Mouse (Mus musculus): Measurements from ENCODE around the gene Olfr1020. TPM values are rescaled to one million over a fixed set of nuclear protein-coding genes. Genes with fewer than 3 reads are reported as not detected.

Gene Olfr1020
- not detected in 2 replicates for polyA plus RNA-seq (2015; fragmentation: Nextera tagmentation; extraction: Ambion mirVana)

- Histone ChIP-seq H3K27ac (ENCODE audit: low read length) (no peak within 1 kb of the TSS), H3K4me3 (replicated peaks; ENCODE audit: low read length) (no peak within 1 kb of the TSS), H3K4me1 (replicated peaks; ENCODE audit: control insufficient read depth, insufficient read depth, low read length) (no peaks in the 10 kb centered on the region), H3K36me3 (ENCODE audit: control insufficient read depth, insufficient read depth) (no peaks in the 10 kb centered on the region), H3K9ac (replicated peaks; ENCODE audit: low read depth, low read length) (no peak within 1 kb of the TSS), H3K4me2 (ENCODE audit: low read length) (no peak within 1 kb of the TSS), H3K27me3 (replicated peaks; ENCODE audit: control insufficient read depth, insufficient read depth, low read length) (no peaks in the 10 kb centered on the region), H3K9me3 (ENCODE audit: control insufficient read depth, low read length) (no peaks in the 10 kb centered on the region)
- 84% methylated on average over 1 of the region's 1 CpGs for WGBS
- no peak for ATAC-seq
Measured at GRCm38 (mm10) chr2:85846730-85847129, at the start of gene Olfr1020. Olfr1020 (plus strand) TSS chr2:85847030.

GRCm38 (mm10) chr2:85802444-85802843 is 44.4 kb upstream of the Olfr1020 start, which contains the start of gene Olfr1016:
Olfr1016 (minus strand) TSS chr2:85802544.
- Histone ChIP-seq H3K4me1 (replicated peaks; ENCODE audit: control insufficient read depth, insufficient read depth, low read length) (no peaks in the 10 kb centered on the region), H3K4me3 (replicated peaks; ENCODE audit: low read length) (no peak within 1 kb of the TSS), H3K27me3 (replicated peaks; ENCODE audit: control insufficient read depth, insufficient read depth, low read length) (no peaks in the 10 kb centered on the region), H3K36me3 (ENCODE audit: control insufficient read depth, insufficient read depth) (no peaks in the 10 kb centered on the region), H3K9me3 (ENCODE audit: control insufficient read depth, low read length) (no peaks in the 10 kb centered on the region), H3K27ac (ENCODE audit: low read length) (no peak within 1 kb of the TSS), H3K9ac (replicated peaks; ENCODE audit: low read depth, low read length) (no peak within 1 kb of the TSS), H3K4me2 (ENCODE audit: low read length) (no peak within 1 kb of the TSS)
- ATAC-seq: no peak
- WGBS: 89% methylated on average over 2 of the region's 2 CpGs

- Histone ChIP-seq H3K4me3 (replicated peaks; ENCODE audit: low read length) (no peak overlapping the region), H3K9ac (replicated peaks; ENCODE audit: low read depth, low read length) (no peak overlapping the region), H3K4me1 (replicated peaks; ENCODE audit: control insufficient read depth, insufficient read depth, low read length) (no peaks in the 10 kb centered on the region), H3K27ac (ENCODE audit: low read length) (no peak overlapping the region), H3K27me3 (replicated peaks; ENCODE audit: control insufficient read depth, insufficient read depth, low read length) (no peaks in the 10 kb centered on the region), H3K4me2 (ENCODE audit: low read length) (no peak overlapping the region), H3K36me3 (ENCODE audit: control insufficient read depth, insufficient read depth) (no peaks in the 10 kb centered on the region), H3K9me3 (ENCODE audit: control insufficient read depth, low read length) (no peaks in the 10 kb centered on the region)
- WGBS: 93% methylated on average over 4 of the region's 4 CpGs
- ATAC-seq: no peak
Measured at GRCm38 (mm10) chr2:85804501-85804900, 42.3 kb upstream of the Olfr1020 start.

- no peaks in the 10 kb centered on the region for H3K36me3 ChIP-seq (ENCODE audit: control insufficient read depth, insufficient read depth)
- H3K4me1 ChIP-seq (replicated peaks; ENCODE audit: control insufficient read depth, insufficient read depth, low read length): no peaks in the 10 kb centered on the region
- no peak within 1 kb of the TSS for H3K4me2 ChIP-seq (ENCODE audit: low read length)
- H3K9me3 ChIP-seq (ENCODE audit: control insufficient read depth, low read length): no peaks in the 10 kb centered on the region
- H3K27ac ChIP-seq (ENCODE audit: low read length): no peak within 1 kb of the TSS
- no peak within 1 kb of the TSS for H3K9ac ChIP-seq (replicated peaks; ENCODE audit: low read depth, low read length)
- H3K27me3 ChIP-seq (replicated peaks; ENCODE audit: control insufficient read depth, insufficient read depth, low read length): no peaks in the 10 kb centered on the region
- ATAC-seq: no peak
- no peak within 1 kb of the TSS for H3K4me3 ChIP-seq (replicated peaks; ENCODE audit: low read length)
Measured at GRCm38 (mm10) chr2:85818179-85818578, 28.7 kb upstream of the Olfr1020 start, which contains the start of gene Olfr1018. Olfr1018 (plus strand) TSS chr2:85818479.

GRCm38 (mm10) chr2:85845383-85845782 is 1.4 kb upstream of the Olfr1020 start, which contains the start of gene Olfr1019:
Olfr1019 (minus strand) TSS chr2:85845483.
- Histone ChIP-seq H3K9me3 (ENCODE audit: control insufficient read depth, low read length) (no peaks in the 10 kb centered on the region), H3K4me2 (ENCODE audit: low read length) (no peak within 1 kb of the TSS), H3K4me1 (replicated peaks; ENCODE audit: control insufficient read depth, insufficient read depth, low read length) (no peaks in the 10 kb centered on the region), H3K9ac (replicated peaks; ENCODE audit: low read depth, low read length) (no peak within 1 kb of the TSS), H3K4me3 (replicated peaks; ENCODE audit: low read length) (no peak within 1 kb of the TSS), H3K27me3 (replicated peaks; ENCODE audit: control insufficient read depth, insufficient read depth, low read length) (no peaks in the 10 kb centered on the region), H3K36me3 (ENCODE audit: control insufficient read depth, insufficient read depth) (no peaks in the 10 kb centered on the region), H3K27ac (ENCODE audit: low read length) (no peak within 1 kb of the TSS)
- no peak for ATAC-seq

GRCm38 (mm10) chr2:85868294-85868693 is 21.5 kb downstream of the Olfr1020 start, which contains the start of gene Olfr1022:
Olfr1022 (plus strand) TSS chr2:85868594.
- Histone ChIP-seq H3K27me3 (replicated peaks; ENCODE audit: control insufficient read depth, insufficient read depth, low read length) (no peaks in the 10 kb centered on the region), H3K4me3 (replicated peaks; ENCODE audit: low read length) (no peak within 1 kb of the TSS), H3K4me1 (replicated peaks; ENCODE audit: control insufficient read depth, insufficient read depth, low read length) (no peaks in the 10 kb centered on the region), H3K27ac (ENCODE audit: low read length) (no peak within 1 kb of the TSS), H3K36me3 (ENCODE audit: control insufficient read depth, insufficient read depth) (no peaks in the 10 kb centered on the region), H3K9ac (replicated peaks; ENCODE audit: low read depth, low read length) (no peak within 1 kb of the TSS), H3K9me3 (ENCODE audit: control insufficient read depth, low read length) (no peaks in the 10 kb centered on the region), H3K4me2 (ENCODE audit: low read length) (no peak within 1 kb of the TSS)
- no peak for ATAC-seq
- 57% methylated on average over 2 of the region's 2 CpGs for WGBS

- H3K4me2 ChIP-seq (ENCODE audit: low read length): no peak within 1 kb of the TSS
- H3K4me1 ChIP-seq (replicated peaks; ENCODE audit: control insufficient read depth, insufficient read depth, low read length): no peaks in the 10 kb centered on the region
- H3K9me3 ChIP-seq (ENCODE audit: control insufficient read depth, low read length): no peaks in the 10 kb centered on the region
- 78% methylated on average over 2 of the region's 2 CpGs for WGBS
- H3K36me3 ChIP-seq (ENCODE audit: control insufficient read depth, insufficient read depth): no peaks in the 10 kb centered on the region
- no peak within 1 kb of the TSS for H3K9ac ChIP-seq (replicated peaks; ENCODE audit: low read depth, low read length)
- ATAC-seq: no peak
- no peak within 1 kb of the TSS for H3K4me3 ChIP-seq (replicated peaks; ENCODE audit: low read length)
- H3K27ac ChIP-seq (ENCODE audit: low read length): no peak within 1 kb of the TSS
- no peaks in the 10 kb centered on the region for H3K27me3 ChIP-seq (replicated peaks; ENCODE audit: control insufficient read depth, insufficient read depth, low read length)
Measured at GRCm38 (mm10) chr2:85885340-85885739, 38.5 kb downstream of the Olfr1020 start, which contains the start of gene Olfr1023. Olfr1023 (plus strand) TSS chr2:85885640.

Other genes with a start within 250 kb of the Olfr1020 start
- gene Olfr1000, start 235.1 kb upstream of the Olfr1020 start, polyA plus RNA-seq (2015; fragmentation: Nextera tagmentation; extraction: Ambion mirVana): not detected in 2 replicates
- not detected in 2 replicates for gene Olfr1002, start 196.3 kb upstream of the Olfr1020 start, polyA plus RNA-seq (2015; fragmentation: Nextera tagmentation; extraction: Ambion mirVana)
- gene Olfr154, start 182.6 kb upstream of the Olfr1020 start, polyA plus RNA-seq (2015; fragmentation: Nextera tagmentation; extraction: Ambion mirVana): not detected in 2 replicates
- gene Olfr1006, start 168.3 kb upstream of the Olfr1020 start, polyA plus RNA-seq (2015; fragmentation: Nextera tagmentation; extraction: Ambion mirVana): not detected in 2 replicates
- gene Olfr1008, start 157.6 kb upstream of the Olfr1020 start, polyA plus RNA-seq (2015; fragmentation: Nextera tagmentation; extraction: Ambion mirVana): not detected in 2 replicates
- gene Olfr1009, start 131.6 kb upstream of the Olfr1020 start, polyA plus RNA-seq (2015; fragmentation: Nextera tagmentation; extraction: Ambion mirVana): not detected in 2 replicates
- not detected in 2 replicates for gene Olfr1012, start 84.3 kb upstream of the Olfr1020 start, polyA plus RNA-seq (2015; fragmentation: Nextera tagmentation; extraction: Ambion mirVana)
- gene Olfr1013, start 79.9 kb upstream of the Olfr1020 start, polyA plus RNA-seq (2015; fragmentation: Nextera tagmentation; extraction: Ambion mirVana): not detected in 2 replicates
- gene Olfr1014, start 74.3 kb upstream of the Olfr1020 start, polyA plus RNA-seq (2015; fragmentation: Nextera tagmentation; extraction: Ambion mirVana): not detected in 2 replicates
- not detected in 2 replicates for gene Olfr1015, start 65.0 kb upstream of the Olfr1020 start, polyA plus RNA-seq (2015; fragmentation: Nextera tagmentation; extraction: Ambion mirVana)
- not detected in 2 replicates for gene Olfr1016, start 44.5 kb upstream of the Olfr1020 start, polyA plus RNA-seq (2015; fragmentation: Nextera tagmentation; extraction: Ambion mirVana)
- not detected in 2 replicates for gene Olfr1018, start 28.6 kb upstream of the Olfr1020 start, polyA plus RNA-seq (2015; fragmentation: Nextera tagmentation; extraction: Ambion mirVana)
- gene Olfr1019, start 1.5 kb upstream of the Olfr1020 start, polyA plus RNA-seq (2015; fragmentation: Nextera tagmentation; extraction: Ambion mirVana): not detected in 2 replicates
- gene Olfr1022, start 21.6 kb downstream of the Olfr1020 start, polyA plus RNA-seq (2015; fragmentation: Nextera tagmentation; extraction: Ambion mirVana): not detected in 2 replicates
- not detected in 2 replicates for gene Olfr1023, start 38.6 kb downstream of the Olfr1020 start, polyA plus RNA-seq (2015; fragmentation: Nextera tagmentation; extraction: Ambion mirVana)
- not detected in 2 replicates for gene Olfr1024, start 58.0 kb downstream of the Olfr1020 start, polyA plus RNA-seq (2015; fragmentation: Nextera tagmentation; extraction: Ambion mirVana)
- gene Olfr1025-ps1, start 68.2 kb downstream of the Olfr1020 start, polyA plus RNA-seq (2015; fragmentation: Nextera tagmentation; extraction: Ambion mirVana): not detected in 2 replicates
- gene Olfr1026, start 74.5 kb downstream of the Olfr1020 start, polyA plus RNA-seq (2015; fragmentation: Nextera tagmentation; extraction: Ambion mirVana): not detected in 2 replicates
- not detected in 2 replicates for gene Olfr1028, start 103.4 kb downstream of the Olfr1020 start, polyA plus RNA-seq (2015; fragmentation: Nextera tagmentation; extraction: Ambion mirVana)
- not detected in 2 replicates for gene Olfr1029, start 126.9 kb downstream of the Olfr1020 start, polyA plus RNA-seq (2015; fragmentation: Nextera tagmentation; extraction: Ambion mirVana)
- not detected in 2 replicates for gene Olfr1030, start 132.2 kb downstream of the Olfr1020 start, polyA plus RNA-seq (2015; fragmentation: Nextera tagmentation; extraction: Ambion mirVana)
- gene Olfr1031, start 143.3 kb downstream of the Olfr1020 start, polyA plus RNA-seq (2015; fragmentation: Nextera tagmentation; extraction: Ambion mirVana): not detected in 2 replicates
- gene Olfr1032, start 158.5 kb downstream of the Olfr1020 start, polyA plus RNA-seq (2015; fragmentation: Nextera tagmentation; extraction: Ambion mirVana): not detected in 2 replicates
- gene Olfr1033, start 173.6 kb downstream of the Olfr1020 start, polyA plus RNA-seq (2015; fragmentation: Nextera tagmentation; extraction: Ambion mirVana): not detected in 2 replicates
- not detected in 2 replicates for gene Olfr1034, start 198.8 kb downstream of the Olfr1020 start, polyA plus RNA-seq (2015; fragmentation: Nextera tagmentation; extraction: Ambion mirVana)
- not detected in 2 replicates for gene Olfr1036, start 227.0 kb downstream of the Olfr1020 start, polyA plus RNA-seq (2015; fragmentation: Nextera tagmentation; extraction: Ambion mirVana)
- gene Olfr1037, start 240.4 kb downstream of the Olfr1020 start, polyA plus RNA-seq (2015; fragmentation: Nextera tagmentation; extraction: Ambion mirVana): not detected in 2 replicates

All from forebrain, embryonic 16.5 days (tissue).